Mouse (Mus musculus): ENCODE measurements at regions not wholly inside any gene's neighbourhood (a gene's known extent, or its start where the extent isn't known, plus 50 kb on each side); places are given as distances from the start of the nearest gene placed in this dataset.

DNA sequence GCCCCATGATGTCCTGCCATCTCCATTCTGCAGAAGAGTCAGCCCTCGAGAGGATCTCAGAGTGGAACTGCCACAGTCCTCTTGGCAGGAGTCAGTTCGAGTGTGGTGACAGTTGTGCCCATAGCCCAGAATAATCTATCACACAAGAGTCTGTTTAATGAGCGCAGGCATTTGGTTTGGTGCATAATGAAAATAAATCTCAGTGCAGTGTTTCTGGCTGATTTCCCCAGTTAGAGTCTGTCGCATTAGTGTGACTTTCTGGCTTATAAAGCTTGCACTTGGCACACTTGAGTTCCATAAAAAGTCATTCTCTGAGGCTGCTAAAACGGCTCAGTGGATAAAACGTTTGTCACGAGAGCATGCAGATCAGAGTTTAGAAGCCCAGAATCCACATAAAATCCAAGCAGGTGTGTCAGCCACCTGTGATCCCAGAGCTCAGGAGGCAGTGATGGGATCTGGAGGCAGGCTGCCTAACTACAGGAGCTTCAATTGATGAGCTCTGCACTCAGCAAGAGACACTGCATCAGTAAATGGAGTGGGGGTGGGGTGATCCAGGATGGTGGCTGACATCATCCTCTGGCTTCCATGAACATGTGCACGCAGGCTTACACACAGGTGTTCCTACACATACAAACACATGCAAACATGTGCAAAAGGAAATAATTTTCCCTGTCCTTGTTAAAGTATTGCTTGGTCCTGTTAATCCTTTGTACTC, 578.5 kb downstream of the Plekhb2 start:
- no peak for DNase-seq (ENCODE audit: low spot score in 2 of 2)

DNA sequence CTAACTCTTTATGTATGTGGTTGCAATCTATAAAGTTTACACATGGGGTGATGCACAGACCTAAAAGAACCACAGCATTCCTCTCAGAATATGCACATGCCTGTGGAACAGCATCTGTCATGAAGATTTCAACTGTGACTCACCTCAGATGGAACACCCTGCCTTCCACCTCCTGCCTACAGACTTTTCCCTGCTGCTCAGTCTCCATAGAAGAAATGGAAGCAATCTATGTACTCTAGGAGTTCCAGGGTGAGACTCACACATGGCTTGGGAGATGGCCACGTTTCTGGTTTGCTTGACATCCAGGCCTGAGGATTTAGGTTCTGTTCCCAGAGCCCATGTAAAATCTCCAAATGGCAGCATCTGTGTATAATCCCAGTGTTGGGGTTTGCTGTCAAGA, 579.7 kb downstream of the Plekhb2 start:
- DNase-seq (ENCODE audit: low spot score in 2 of 2), result no peak

DNA sequence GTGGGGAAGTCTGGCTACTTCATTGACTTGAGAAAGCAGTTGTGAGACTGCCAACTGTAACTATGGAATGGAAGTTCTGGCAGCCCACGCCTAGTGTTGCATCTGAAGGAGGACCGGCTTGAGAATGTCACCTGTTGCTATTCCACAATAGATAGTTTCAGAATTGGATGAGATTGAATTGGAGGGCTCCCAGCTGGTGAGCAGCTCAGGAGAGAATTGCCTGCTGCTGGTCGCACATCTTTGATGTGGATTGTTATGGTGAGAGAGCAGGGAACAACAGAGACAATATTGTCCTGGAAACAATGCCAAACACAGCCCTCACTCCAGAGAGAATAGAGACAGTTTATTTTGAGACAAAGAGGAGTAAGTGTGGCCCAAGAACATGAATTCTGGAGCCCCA, 585.9 kb downstream of the Plekhb2 start:
- no peak for DNase-seq (ENCODE audit: low spot score in 2 of 2)

DNA sequence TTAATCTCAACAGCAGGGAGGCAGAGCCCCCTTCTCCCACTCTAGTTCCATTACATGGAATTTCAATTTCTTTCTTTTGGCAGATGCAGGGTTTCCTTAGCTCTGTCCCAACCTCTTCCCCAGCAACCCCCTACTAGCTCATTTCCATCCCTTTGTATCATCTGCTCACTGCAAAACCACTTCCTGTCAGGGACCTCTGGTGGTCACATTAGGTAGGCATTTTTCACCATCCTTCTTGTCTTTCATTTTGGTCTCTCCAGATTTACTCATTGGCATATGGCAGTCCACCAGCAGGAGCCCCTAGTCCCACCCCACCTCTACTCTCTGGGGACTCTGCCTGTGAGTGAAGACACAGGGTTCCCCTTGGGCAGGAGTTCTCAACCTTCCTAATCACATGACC, 597.6 kb downstream of the Plekhb2 start:
- no peak for DNase-seq (ENCODE audit: low spot score in 2 of 2)

DNA sequence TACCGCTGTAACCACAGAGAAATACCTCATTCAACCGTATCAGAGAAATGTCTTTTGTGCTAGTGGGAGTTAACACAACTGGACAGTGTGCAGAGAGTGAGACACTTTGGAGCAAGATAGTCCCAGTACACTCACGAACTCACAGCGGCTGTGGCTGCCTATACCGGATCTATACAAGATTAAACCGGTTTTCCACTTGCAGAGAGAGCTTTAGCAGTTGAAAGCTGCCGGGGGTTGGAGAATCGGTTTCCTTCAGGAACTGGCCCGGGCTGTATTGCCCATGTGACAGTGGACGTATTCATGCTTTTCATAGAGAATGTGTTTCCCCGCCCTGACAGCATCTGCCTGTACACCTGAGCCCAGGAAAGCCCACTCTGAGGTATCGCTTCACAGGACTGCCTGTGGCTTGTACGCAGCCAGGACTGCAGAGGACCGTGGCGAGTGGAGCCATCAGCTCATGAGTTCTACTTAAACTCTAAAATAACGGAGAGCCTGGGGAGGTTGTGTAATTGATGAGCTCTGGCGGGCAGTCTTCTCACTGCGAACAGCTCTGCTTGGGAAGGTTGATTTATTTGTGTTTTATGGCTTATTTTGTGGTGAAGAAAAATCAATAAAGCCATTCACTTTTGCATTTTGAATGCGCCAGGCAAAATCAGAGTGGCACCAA, 602.8 kb downstream of the Plekhb2 start:
- no peak for DNase-seq (ENCODE audit: low spot score in 2 of 2)

DNA sequence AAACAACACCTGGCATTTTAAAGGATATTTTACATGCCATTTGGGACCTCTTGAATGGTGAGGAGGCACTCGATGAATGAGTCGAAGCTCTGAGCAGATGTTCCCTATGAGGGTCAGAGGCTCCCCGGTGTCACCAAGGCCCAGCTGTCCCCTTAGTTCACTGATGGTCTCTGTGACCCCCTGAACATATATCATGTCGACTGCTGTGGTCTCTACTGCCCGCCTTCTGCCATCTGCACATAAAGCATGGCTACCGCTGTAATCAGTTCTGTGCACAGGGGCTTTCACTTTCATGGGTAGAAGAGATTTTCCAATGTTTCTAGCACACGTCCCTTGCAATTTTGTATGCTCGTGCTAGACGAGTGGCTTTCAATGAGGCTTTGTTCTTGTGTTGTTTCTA, 607.8 kb downstream of the Plekhb2 start:
- no peak for DNase-seq (ENCODE audit: low spot score in 2 of 2)

DNA sequence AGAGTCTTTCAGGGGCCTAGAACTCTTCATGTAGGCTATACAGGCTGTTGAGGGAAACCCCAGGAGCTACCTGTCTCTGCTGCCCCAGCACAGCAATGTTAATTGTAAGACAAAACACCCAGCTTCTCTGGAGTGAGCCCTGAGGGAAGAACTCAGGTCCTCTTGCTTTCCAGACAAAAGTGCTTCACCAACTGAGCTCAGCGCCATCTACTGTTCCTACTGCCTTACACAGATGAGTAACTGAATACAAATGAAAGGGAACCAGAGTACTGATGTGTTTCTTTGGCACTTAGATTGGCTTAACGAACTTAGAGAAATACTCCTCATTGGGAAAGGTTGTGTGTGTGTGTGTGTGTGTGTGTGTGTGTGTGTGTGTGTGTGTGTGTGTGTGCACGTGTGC, 603.1 kb upstream of the Hs6st1 start:
- no peak for DNase-seq (ENCODE audit: low spot score in 2 of 2)

DNA sequence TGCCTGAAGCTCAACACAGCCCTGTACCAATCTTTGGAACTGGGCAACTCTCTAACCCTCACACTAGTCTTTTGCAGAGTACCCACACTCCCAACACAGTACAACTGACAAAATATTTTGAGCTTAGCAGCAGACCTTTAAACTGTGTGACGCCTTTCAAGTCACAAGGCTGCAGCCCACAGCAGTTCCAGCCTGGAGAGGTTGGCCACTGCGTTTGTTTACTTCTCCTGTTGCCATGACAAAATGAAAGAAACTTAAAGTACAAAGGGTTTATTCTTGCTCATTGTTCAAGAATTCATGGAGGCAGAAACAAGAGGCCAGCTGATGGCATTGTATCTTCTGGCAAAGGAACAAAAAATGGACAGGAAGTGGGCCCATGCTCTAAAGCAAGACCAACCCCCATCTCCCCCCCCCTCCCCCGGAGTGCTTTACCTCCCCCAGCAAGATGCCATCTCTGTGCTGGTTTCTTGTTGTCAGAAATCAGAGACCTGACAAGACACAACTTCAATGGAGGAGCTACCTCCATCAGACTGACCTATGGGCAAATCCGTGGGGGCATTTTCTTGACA, 598.9 kb upstream of the Hs6st1 start:
- no peak for DNase-seq (ENCODE audit: low spot score in 2 of 2)

DNA sequence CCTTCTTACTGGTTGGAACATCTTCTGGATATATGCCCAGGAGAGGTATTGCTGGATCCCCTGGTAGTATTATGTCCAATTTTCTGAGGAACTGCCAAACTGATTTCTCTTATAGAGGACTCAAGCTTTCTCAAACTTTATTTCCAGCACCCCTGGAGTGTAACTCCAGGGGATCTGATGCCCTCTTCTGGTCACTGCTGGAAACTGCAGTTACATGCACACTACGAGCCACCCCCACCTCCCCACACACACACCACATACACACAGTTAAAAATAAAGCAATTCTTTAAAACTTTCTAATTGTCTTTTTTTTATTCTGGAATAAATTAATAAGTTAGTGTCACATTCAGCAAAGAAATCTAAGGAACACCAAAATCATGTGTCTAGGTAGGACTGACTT, 589.9 kb upstream of the Hs6st1 start:
- DNase-seq (ENCODE audit: low spot score in 2 of 2), result no peak

DNA sequence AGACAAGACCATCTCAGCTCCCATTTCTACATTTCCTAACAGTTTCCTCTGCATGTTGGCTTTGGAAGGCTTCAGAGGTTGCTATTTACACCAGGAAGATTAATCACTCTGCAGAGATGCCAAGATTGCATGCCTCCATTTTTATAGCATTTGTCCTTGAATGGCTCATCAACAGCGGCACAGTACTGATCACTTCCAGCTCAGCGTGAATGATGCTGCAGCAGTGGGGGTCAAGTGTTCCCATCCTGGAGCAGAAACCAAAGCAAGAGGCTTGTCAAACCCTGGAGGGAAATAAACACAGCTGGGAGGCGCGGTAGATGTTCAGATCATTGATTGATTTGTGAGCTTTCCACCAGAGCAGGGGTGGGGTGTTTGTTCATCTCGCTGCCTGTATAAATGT, 572.2 kb upstream of the Hs6st1 start:
- no peak for DNase-seq (ENCODE audit: low spot score in 2 of 2)

DNA sequence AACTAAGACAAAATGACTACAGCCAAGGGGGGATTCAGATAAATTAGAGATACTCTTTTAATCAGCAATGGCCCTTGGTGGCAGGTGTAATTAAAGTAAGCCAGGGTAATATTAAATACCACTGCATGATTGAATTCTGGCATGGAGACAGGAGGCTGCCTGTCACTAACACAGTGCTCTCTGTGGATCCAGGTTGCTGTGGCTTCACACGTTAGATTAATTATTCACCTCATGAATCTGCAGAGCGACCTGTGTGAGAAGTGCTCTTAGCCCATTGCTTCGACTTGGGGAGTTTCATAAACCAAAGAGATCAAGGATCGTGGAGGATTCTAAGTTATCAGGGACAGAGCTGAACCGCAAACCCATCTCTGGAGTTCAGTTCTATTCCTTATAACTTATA, 545.2 kb upstream of the Hs6st1 start:
- DNase-seq (ENCODE audit: low spot score in 2 of 2), result no peak

DNA sequence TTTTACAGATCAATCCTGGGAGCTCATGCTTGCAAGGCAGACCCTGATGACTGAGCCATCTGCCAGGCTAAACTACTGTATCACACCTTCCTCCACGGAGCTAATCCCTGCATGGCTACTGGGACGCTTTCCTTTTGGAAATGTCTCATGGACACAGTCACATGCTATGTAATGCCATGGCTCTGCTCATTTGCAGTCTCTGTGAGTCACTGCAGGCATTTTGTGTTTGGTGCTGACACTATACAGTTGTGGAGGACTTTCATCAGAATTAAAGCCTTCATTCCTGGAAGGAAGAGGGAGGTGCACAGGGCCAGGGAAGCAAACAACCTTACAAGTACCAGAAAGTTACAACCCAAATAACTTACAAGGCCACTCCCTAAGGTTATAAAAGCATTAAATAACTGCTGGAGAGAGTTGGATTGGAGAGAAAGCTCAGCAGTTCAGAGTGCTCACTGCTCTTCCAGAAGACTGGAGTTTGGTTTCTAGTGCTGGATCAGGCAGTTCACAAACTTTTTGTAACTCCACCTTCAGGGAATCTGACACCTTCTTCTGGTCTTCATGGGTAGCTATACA, 544.3 kb upstream of the Hs6st1 start:
- no peak for DNase-seq (ENCODE audit: low spot score in 2 of 2)

DNA sequence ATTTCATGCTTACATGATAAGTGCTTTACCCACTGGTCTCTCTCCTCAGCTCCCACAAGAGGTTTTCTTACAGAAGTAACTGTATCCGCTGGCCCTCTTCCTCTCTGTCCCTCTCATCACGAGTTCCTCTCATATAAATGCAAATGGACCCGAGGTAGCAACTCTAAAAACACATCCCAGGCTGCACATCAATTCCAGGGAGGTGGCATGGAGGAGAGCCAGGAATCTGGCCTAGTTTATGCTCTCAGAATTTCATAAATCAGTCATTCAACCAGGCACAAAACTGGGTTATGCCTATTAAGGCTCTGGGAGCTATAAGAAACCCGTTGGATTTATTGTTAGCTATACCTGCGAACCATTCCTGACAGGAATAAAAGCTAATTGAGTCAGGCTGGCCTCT, 543.4 kb upstream of the Hs6st1 start:
- DNase-seq (ENCODE audit: low spot score in 2 of 2), result no peak

DNA sequence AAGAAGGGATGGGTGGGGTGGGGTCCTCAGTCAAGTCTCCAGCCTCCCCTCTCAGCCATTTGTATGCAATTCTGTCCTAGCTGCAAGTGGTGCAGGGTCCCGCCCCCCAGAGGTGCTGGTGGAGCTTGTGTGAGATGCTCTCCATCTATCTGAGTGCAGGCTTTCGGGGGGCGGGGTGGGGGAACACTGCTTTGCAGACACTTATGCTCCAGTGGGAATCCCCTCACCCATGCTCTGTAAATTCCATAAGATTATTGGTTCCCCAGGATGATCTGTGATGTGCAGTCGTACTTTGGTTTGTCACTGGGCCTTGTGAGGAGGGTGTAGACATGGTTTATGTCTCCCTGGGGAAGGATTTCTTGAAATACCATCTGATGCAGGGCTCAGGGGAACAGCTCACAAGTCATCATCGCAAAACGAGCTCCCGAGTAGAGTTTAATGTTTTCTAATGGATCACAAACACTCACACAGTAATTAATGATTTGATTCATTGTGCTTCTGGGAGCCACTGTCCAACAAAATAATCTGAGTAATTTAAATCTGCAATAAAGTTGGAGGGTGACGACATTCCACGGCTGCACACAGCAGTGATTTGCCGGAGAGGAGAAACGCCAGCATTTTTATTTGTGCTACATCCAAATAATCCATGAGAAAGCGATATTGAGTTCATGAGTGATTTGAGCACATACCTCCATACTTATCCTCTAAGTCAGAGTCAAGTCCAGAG, 540.3 kb upstream of the Hs6st1 start:
- no peak for DNase-seq (ENCODE audit: low spot score in 2 of 2)

DNA sequence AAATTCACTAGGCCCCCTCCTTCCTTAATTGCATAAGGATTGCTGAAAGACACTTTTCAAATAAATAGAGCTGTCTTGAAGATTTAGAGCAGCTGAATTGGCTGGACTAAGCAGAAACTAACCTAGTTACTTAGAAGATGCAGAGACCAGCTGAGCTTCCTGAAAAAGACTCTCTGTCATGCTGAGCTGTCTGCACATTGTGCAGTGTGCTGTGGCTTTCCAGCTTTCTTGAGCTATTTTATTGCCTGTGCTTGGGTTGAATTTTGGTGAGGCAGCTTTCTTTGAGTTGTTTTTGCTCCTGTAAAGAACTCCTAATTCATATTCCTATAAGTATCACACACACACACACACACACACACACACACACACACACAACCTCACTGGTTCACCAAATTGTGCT, 532.7 kb upstream of the Hs6st1 start:
- DNase-seq (ENCODE audit: low spot score in 2 of 2), result no peak

DNA sequence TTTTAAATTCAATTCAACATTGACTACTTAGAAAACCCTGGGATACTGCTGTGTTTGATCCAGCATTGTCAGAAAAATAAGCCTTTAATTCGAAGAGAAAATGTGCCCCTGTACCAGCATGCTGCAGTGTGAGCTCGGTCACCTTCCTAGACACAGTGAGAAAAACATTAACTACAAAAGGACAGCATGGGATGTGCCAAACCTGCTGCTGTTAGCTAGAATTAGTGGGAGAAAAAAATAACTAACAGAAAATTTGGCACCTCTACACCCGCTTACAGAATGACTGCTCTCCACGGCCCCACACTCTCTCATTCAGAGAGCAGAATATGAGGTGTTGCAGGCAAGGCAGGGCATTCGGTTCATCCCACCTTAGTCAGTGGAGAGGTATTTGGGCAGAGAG, 531.9 kb upstream of the Hs6st1 start:
- no peak for DNase-seq (ENCODE audit: low spot score in 2 of 2)

DNA sequence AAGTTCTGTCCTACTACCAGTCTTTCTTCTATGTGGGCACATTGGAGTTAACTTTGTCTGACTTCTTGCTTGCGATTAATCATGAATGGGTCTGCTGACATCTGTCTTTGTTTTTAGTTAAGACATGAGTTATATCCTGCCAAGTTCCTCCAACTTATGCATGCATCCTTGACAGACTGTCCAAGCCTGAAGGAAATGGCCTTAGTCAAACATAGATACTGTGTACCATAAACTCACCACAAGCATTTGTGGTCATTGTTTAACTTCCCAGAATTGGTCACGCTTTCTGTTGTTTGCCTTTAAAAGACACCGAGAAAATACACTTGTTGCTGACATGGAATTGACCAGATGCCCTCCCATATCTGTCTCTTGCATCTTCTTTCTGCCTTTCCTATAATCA, 519.4 kb upstream of the Hs6st1 start:
- no peak for DNase-seq (ENCODE audit: low spot score in 2 of 2)

DNA sequence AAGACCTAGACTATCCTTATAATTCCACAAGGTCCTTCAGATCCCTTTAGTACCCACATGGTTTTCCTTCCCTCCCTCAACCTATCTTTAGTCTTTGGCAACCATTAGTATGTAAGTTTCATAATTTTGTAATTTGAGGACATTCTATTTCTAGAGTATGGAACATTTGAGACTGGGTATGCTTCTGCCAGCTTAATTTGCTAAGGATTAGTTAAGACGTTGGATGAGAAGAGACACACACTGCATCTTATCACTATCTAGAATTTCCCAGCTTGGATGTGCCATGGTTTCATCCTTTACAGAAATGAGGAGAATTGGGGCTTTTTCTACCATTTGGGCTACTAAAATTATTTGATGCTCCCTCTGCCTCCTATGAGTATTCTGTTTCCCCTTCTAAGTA, 516.7 kb upstream of the Hs6st1 start:
- no peak for DNase-seq (ENCODE audit: low spot score in 2 of 2)

DNA sequence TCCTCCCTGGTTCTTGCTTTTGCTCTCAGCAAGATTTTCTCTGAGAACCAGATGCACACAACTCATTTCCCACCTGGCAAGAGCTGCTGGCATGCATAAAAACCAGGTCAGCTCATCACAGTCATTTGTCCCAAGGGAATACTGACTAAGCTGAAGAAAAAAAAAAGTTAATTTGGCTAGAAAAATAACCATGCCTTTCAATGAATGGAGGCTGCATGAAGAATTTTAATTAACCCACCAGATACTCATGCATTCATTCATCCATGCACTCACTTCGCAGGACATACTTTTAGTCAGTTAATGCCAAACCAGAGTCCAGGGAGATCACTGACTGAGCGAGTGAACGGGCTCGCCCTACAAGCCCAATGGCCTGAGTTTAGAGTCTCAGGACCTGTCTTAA, 505.4 kb upstream of the Hs6st1 start:
- DNase-seq (ENCODE audit: low spot score in 2 of 2), result no peak

DNA sequence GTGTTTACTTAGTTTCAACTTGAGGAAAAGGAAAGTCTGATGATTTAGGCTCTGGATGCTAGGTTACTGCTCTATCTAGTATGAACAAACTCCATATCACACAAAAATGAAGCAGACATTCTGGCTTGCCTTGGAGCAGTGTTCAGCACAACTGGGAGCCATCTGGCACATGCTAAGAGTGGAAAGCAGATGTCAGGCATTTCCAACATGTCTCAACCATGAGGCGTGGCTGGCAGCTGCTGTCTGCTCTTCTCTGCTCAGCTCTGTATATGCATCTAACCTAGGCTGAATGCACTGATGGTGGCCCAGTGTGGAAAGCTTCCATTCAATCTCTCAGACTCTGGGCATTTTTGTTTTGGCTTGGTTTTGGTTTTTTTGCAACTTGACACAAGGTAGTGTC, 493.0 kb upstream of the Hs6st1 start:
- no peak for DNase-seq (ENCODE audit: low spot score in 2 of 2)

DNA sequence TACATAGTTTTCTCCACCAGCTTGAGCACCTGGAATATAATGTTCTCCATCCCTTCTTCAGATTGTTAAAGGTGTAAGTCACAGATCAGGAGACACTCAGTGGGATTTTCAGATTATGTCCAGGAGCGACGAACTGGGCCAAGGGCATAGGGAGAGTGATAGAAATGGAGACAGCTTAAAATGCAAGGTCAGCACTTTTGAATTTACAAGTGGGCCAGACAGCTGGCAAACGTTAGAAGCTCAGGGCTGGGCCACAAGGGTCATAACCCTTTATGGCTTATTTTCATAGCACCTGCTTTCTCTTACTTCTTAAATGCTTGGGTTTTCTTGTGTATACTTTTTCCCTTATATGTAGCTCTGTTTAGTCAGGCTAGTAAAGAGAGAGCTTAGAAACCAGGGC, 488.8 kb upstream of the Hs6st1 start:
- DNase-seq (ENCODE audit: low spot score in 2 of 2), result no peak

DNA sequence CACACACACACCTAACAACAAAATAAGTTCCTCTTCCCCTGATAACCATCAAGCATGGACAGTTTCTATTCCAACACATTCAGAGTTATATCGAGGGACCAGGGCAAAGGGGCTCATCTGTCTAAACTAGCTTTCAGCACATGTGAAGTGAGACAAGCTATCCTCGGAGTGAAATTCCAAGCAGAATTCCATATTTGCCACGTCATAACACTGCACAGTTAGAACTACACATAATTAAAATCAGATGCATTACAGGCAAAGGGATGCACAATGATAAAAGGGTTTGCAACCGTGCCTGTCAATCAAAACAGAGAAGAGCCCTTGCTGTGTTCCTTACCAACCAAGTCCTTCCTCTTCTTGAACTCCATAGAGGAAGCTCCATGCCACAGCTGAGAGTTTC, 488.2 kb upstream of the Hs6st1 start:
- no peak for DNase-seq (ENCODE audit: low spot score in 2 of 2)

DNA sequence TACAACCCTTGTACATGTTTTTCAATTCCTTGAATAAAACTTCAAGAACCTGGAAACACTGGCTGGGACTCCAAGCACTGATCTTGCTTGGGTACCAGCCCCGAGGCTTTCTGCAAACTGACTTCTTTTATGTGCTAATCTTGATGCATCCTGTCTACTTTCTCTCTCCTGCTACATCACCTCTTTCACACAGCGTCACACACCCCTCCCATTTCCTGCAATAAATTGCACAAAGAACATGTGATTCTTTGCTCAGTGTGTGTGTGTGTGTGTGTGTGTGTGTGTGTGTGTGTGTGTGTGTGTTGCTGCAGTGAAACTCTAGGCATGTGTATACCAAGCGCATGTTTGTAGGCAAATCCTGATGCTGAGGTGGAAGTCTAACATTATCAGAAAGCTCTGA, 487.7 kb upstream of the Hs6st1 start:
- DNase-seq (ENCODE audit: low spot score in 2 of 2), result no peak

All from urinary bladder, postnatal 4 days (tissue).